Mouse (Mus musculus): Measurements from ENCODE around the gene Atxn7l2. TPM values are rescaled to one million over a fixed set of nuclear protein-coding genes. Genes with fewer than 3 reads are reported as not detected.

Atxn7l2 gene
- polyA plus RNA-seq, 1 experiment from 2014 or later: 25.2 TPM

- Histone ChIP-seq H3K9me3 (no peaks in the 10 kb centered on the region), H3K9ac (replicated peaks) (no peak overlapping the region; the same call in 1 of the 2 replicates), H3K4me2 (no peak overlapping the region), H3K36me3 (no peaks in the 10 kb centered on the region), H3K27me3 (no peaks in the 10 kb centered on the region), H3K4me1 (replicated peaks) (peaks cover 49% of the 10 kb centered on the region), H3K27ac (0 out of 2 replicates have a peak overlapping the region, but pooled peaks have one; percentile 23), H3K4me3 (replicated peaks) (no peak overlapping the region)
- 34% methylated on average over 3 of the region's 3 CpGs for WGBS
- no peak for ATAC-seq (ENCODE audit: insufficient number of reproducible peaks, insufficient read depth, low FRiP score, low TSS enrichment, low read depth)
Observed at GRCm38 (mm10) chr3:108169199-108169598, 41.5 kb downstream of the Atxn7l2 start.

- H3K27me3 ChIP-seq: no peaks in the 10 kb centered on the region
- no peak for ATAC-seq (ENCODE audit: insufficient number of reproducible peaks, insufficient read depth, low FRiP score, low TSS enrichment, low read depth)
- peaks cover 49% of the 10 kb centered on the region for H3K4me1 ChIP-seq (replicated peaks)
- H3K4me3 ChIP-seq (replicated peaks): no peak overlapping the region
- 0 out of 2 replicates have a peak overlapping the region, but pooled peaks have one; percentile 27 for H3K9ac ChIP-seq (replicated peaks)
- H3K4me2 ChIP-seq: peak overlapping the region; percentile 26; the same call in 1 of the 2 replicates
- peak overlapping the region; percentile 85 for H3K27ac ChIP-seq
- H3K36me3 ChIP-seq: no peaks in the 10 kb centered on the region
- 24% methylated on average over 14 of the region's 14 CpGs for whole genome bisulfite sequencing
- no peaks in the 10 kb centered on the region for H3K9me3 ChIP-seq
Observed at GRCm38 (mm10) chr3:108167499-108167898, 43.2 kb downstream of the Atxn7l2 start.

- H3K4me1 ChIP-seq (replicated peaks): peaks cover 49% of the 10 kb centered on the region
- no peaks in the 10 kb centered on the region for H3K36me3 ChIP-seq
- peak; percentile 75 for ATAC-seq (ENCODE audit: insufficient number of reproducible peaks, insufficient read depth, low FRiP score, low TSS enrichment, low read depth)
- H3K4me2 ChIP-seq: peak overlapping the region; percentile 26
- peak overlapping the region; percentile 85 for H3K27ac ChIP-seq
- WGBS: 2% methylated on average over 10 of the region's 11 CpGs
- no peaks in the 10 kb centered on the region for H3K9me3 ChIP-seq
- H3K9ac ChIP-seq (replicated peaks): no peak overlapping the region
- H3K4me3 ChIP-seq (replicated peaks): no peak overlapping the region
- no peaks in the 10 kb centered on the region for H3K27me3 ChIP-seq
Observed at GRCm38 (mm10) chr3:108166486-108167211, 44.1 kb downstream of the Atxn7l2 start.

- Histone ChIP-seq H3K4me1 (replicated peaks) (peaks cover 49% of the 10 kb centered on the region), H3K9ac (replicated peaks) (peak overlapping the region; percentile 23; the same call in 1 of the 2 replicates), H3K4me2 (peak overlapping the region; percentile 26), H3K9me3 (no peaks in the 10 kb centered on the region), H3K27me3 (no peaks in the 10 kb centered on the region), H3K27ac (peak overlapping the region; percentile 85), H3K4me3 (replicated peaks) (no peak overlapping the region), H3K36me3 (no peaks in the 10 kb centered on the region)
- 16% methylated on average over 10 of the region's 10 CpGs for WGBS
- no peak for ATAC-seq (ENCODE audit: insufficient number of reproducible peaks, insufficient read depth, low FRiP score, low TSS enrichment, low read depth)
Observed at GRCm38 (mm10) chr3:108165532-108166315, 45.0 kb downstream of the Atxn7l2 start.

GRCm38 (mm10) chr3:108164807-108165206 lies 45.9 kb downstream of the Atxn7l2 start:
- H3K4me3 ChIP-seq (replicated peaks): no peak overlapping the region
- no peaks in the 10 kb centered on the region for H3K9me3 ChIP-seq
- H3K4me1 ChIP-seq (replicated peaks): peaks cover 49% of the 10 kb centered on the region
- no peaks in the 10 kb centered on the region for H3K36me3 ChIP-seq
- no peak overlapping the region for H3K9ac ChIP-seq (replicated peaks)
- ATAC-seq (ENCODE audit: insufficient number of reproducible peaks, insufficient read depth, low FRiP score, low TSS enrichment, low read depth): no peak
- no peaks in the 10 kb centered on the region for H3K27me3 ChIP-seq
- 27% methylated on average over 9 of the region's 9 CpGs for WGBS
- peak overlapping the region; percentile 37 for H3K4me2 ChIP-seq
- H3K27ac ChIP-seq: peak overlapping the region; percentile 85; the same call in 1 of the 2 replicates

GRCm38 (mm10) chr3:108164091-108164490 lies 46.6 kb downstream of the Atxn7l2 start:
- H3K27me3 ChIP-seq: no peaks in the 10 kb centered on the region
- no peak overlapping the region for H3K4me2 ChIP-seq
- H3K27ac ChIP-seq: no peak overlapping the region
- peaks cover 44% of the 10 kb centered on the region for H3K4me1 ChIP-seq (replicated peaks)
- 64% methylated on average over 5 of the region's 5 CpGs for WGBS
- H3K9ac ChIP-seq (replicated peaks): no peak overlapping the region
- H3K36me3 ChIP-seq: no peaks in the 10 kb centered on the region
- H3K9me3 ChIP-seq: no peaks in the 10 kb centered on the region
- H3K4me3 ChIP-seq (replicated peaks): no peak overlapping the region
- no peak for ATAC-seq (ENCODE audit: insufficient number of reproducible peaks, insufficient read depth, low FRiP score, low TSS enrichment, low read depth)

- no peaks in the 10 kb centered on the region for H3K36me3 ChIP-seq
- 66% methylated on average over 9 of the region's 9 CpGs for WGBS
- H3K27ac ChIP-seq: no peak overlapping the region
- H3K4me3 ChIP-seq (replicated peaks): no peak overlapping the region
- H3K4me2 ChIP-seq: no peak overlapping the region
- H3K4me1 ChIP-seq (replicated peaks): no peaks in the 10 kb centered on the region
- no peaks in the 10 kb centered on the region for H3K9me3 ChIP-seq
- no peaks in the 10 kb centered on the region for H3K27me3 ChIP-seq
- no peak for ATAC-seq (ENCODE audit: insufficient number of reproducible peaks, insufficient read depth, low FRiP score, low TSS enrichment, low read depth)
- no peak overlapping the region; the same call in 1 of the 2 replicates for H3K9ac ChIP-seq (replicated peaks)
Observed at GRCm38 (mm10) chr3:108158383-108159037, 52.2 kb downstream of the Atxn7l2 start.

- Histone ChIP-seq H3K36me3 (no peaks in the 10 kb centered on the region), H3K9me3 (no peaks in the 10 kb centered on the region), H3K4me2 (no peak within 1 kb of the TSS), H3K27ac (no peak within 1 kb of the TSS), H3K4me3 (replicated peaks) (no peak within 1 kb of the TSS), H3K9ac (replicated peaks) (no peak within 1 kb of the TSS; the same call in 1 of the 2 replicates), H3K27me3 (no peaks in the 10 kb centered on the region), H3K4me1 (replicated peaks) (no peaks in the 10 kb centered on the region)
- ATAC-seq (ENCODE audit: insufficient number of reproducible peaks, insufficient read depth, low FRiP score, low TSS enrichment, low read depth): no peak
- WGBS: 44% methylated on average over 4 of the region's 4 CpGs
Observed at GRCm38 (mm10) chr3:108154656-108155055, 56.1 kb downstream of the Atxn7l2 start, which contains the start of gene Gpr61. Gpr61 (minus strand) TSS chr3:108154882.

- Histone ChIP-seq H3K27me3 (no peaks in the 10 kb centered on the region), H3K36me3 (no peaks in the 10 kb centered on the region), H3K9me3 (no peaks in the 10 kb centered on the region), H3K4me3 (replicated peaks) (no peak overlapping the region), H3K4me1 (replicated peaks) (no peaks in the 10 kb centered on the region), H3K9ac (replicated peaks) (no peak overlapping the region), H3K27ac (no peak overlapping the region), H3K4me2 (no peak overlapping the region)
- no peak for ATAC-seq (ENCODE audit: insufficient number of reproducible peaks, insufficient read depth, low FRiP score, low TSS enrichment, low read depth)
- WGBS: 94% methylated on average over 3 of the region's 3 CpGs
Observed at GRCm38 (mm10) chr3:108152290-108152689, 58.4 kb downstream of the Atxn7l2 start.
